Comparison of ENCODE assay signal across 13 mouse cellular contexts in the genomic region with DNA sequence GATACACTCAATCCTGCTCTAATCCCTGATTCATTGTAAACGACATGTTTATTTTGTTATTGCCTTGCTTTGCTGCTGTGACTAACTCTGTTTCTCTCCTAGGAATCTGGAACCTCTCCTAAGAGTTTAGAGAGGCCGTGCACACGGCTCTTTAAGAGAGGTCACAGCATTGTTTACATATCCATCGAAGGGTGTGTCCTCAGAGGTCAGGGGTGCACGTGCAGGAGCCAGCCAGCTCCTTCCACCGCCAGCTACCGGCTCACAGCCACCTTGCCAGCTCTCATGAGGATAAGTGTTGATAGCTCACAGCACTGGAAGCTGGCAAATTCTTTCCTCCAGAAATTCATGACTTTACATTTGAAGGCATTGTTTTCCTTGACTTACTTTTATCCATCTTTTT. TPM values are rescaled to one million over a fixed set of nuclear protein-coding genes. Genes with fewer than 3 reads are reported as not detected.
DNase-seq lines count a peak whose midpoint lies in the region; ATAC-seq and TF ChIP-seq lines count a peak whose summit lies in the region.
"Had no signal": no experiment of that assay in that cellular context is flagged by ENCODE, and none has a peak within 500 bp of the region (broad histone marks: within the 10 kb centered on the region; RNA-seq: fewer than 3 reads in every experiment).

No protein-coding gene starts in this region.

- H3K4me2 ChIP-seq in heart, embryonic 11.5 days: no peak overlapping the region
- H3K4me2 ChIP-seq in heart, embryonic 12.5 days: no peak overlapping the region
- no peak overlapping the region for H3K4me2 ChIP-seq in lung, embryonic 16.5 days (ENCODE audit: low read depth, low read length)
- H3K4me2 ChIP-seq: heart, embryonic 13.5 days; lung, embryonic 15.5 days had no signal

- DNase-seq in 3134 (ENCODE audit: extremely low read depth, insufficient read length, low spot score) (peak; percentile 8), ZHBTc4 (ENCODE audit: low read depth, low spot score) (peak; percentile 89)
- no peak for DNase-seq in left cerebral cortex, adult 11 months (ENCODE audit: low spot score)
- DNase-seq in gastrocnemius, adult 2 months: no peak
- DNase-seq: cerebellum, adult 9-11 months; thymus, postnatal 36 days had no signal

- peaks cover 3% of the 10 kb centered on the region for H3K36me3 ChIP-seq in heart, embryonic 11.5 days (ENCODE audit: control insufficient read depth, insufficient read depth, low read length)
- peaks cover 16% of the 10 kb centered on the region for H3K36me3 ChIP-seq in heart, embryonic 12.5 days
- peaks cover 8% of the 10 kb centered on the region for H3K36me3 ChIP-seq in lung, embryonic 16.5 days (ENCODE audit: control insufficient read depth, insufficient read depth, low read length)

- no peak overlapping the region for H3K27ac ChIP-seq in heart, embryonic 11.5 days (ENCODE audit: low read depth, low read length)
- no peak overlapping the region for H3K27ac ChIP-seq in heart, embryonic 12.5 days (ENCODE audit: poor library complexity, severe bottlenecking)
- H3K27ac ChIP-seq in lung, embryonic 16.5 days (ENCODE audit: low read length): no peak overlapping the region
- H3K27ac ChIP-seq in gastrocnemius, adult 2 months: no peak overlapping the region
- H3K27ac ChIP-seq: heart, embryonic 13.5 days; layer of hippocampus, adult 2 months; lung, embryonic 15.5 days had no signal

- ATAC-seq in heart, embryonic 11.5 days (replicated peaks; ENCODE audit: insufficient number of reproducible peaks, low FRiP score, low TSS enrichment): peak; percentile 63; the same call in 1 of the 2 replicates
- no peak for ATAC-seq in heart, embryonic 12.5 days (ENCODE audit: insufficient number of reproducible peaks, low FRiP score)
- peak; percentile 51; the same call in 1 of the 2 replicates for ATAC-seq in lung, embryonic 16.5 days (ENCODE audit: low read depth)
- ATAC-seq in erythroblast, adult 5-6 weeks (replicated peaks; ENCODE audit: low FRiP score, poor library complexity, severe bottlenecking): no peak

- intact Hi-C loops in gastrocnemius, adult 2 months (cut with DNase I): no loop called here

- H3K27me3 ChIP-seq in heart, embryonic 11.5 days (ENCODE audit: control insufficient read depth, insufficient read depth, low read length): no peaks in the 10 kb centered on the region
- no peaks in the 10 kb centered on the region for H3K27me3 ChIP-seq in heart, embryonic 12.5 days (replicated peaks)
- no peaks in the 10 kb centered on the region for H3K27me3 ChIP-seq in lung, embryonic 16.5 days (ENCODE audit: control insufficient read depth, insufficient read depth, low read depth, low read length)
- H3K27me3 ChIP-seq: heart, embryonic 13.5 days; lung, embryonic 15.5 days had no signal

- H3K9me3 ChIP-seq in heart, embryonic 11.5 days (replicated peaks; ENCODE audit: control insufficient read depth, low read length): no peaks in the 10 kb centered on the region
- H3K9me3 ChIP-seq in heart, embryonic 12.5 days (replicated peaks): no peaks in the 10 kb centered on the region
- no peaks in the 10 kb centered on the region for H3K9me3 ChIP-seq in lung, embryonic 16.5 days (ENCODE audit: control insufficient read depth, low read length)
- H3K9me3 ChIP-seq: heart, embryonic 13.5 days; lung, embryonic 15.5 days had no signal

- H3K4me1 ChIP-seq in heart, embryonic 11.5 days (ENCODE audit: control insufficient read depth, insufficient read depth, low read length): no peaks in the 10 kb centered on the region; the same call in 1 of the 2 replicates
- H3K4me1 ChIP-seq in heart, embryonic 12.5 days (replicated peaks): peaks cover 9% of the 10 kb centered on the region; the same call in 1 of the 2 replicates
- H3K4me1 ChIP-seq in lung, embryonic 16.5 days (replicated peaks; ENCODE audit: control insufficient read depth, insufficient read depth, low read length): peaks cover 7% of the 10 kb centered on the region; the same call in 1 of the 2 replicates
- H3K4me1 ChIP-seq: lung, embryonic 15.5 days had no signal

- H3K9ac ChIP-seq in heart, embryonic 11.5 days (ENCODE audit: low read depth, low read length): no peak overlapping the region
- H3K9ac ChIP-seq in heart, embryonic 12.5 days: no peak overlapping the region
- no peak overlapping the region for H3K9ac ChIP-seq in lung, embryonic 16.5 days (ENCODE audit: low read length)
- H3K9ac ChIP-seq: heart, embryonic 13.5 days; lung, embryonic 15.5 days had no signal

- WGBS in heart, embryonic 11.5 days (ENCODE audit: insufficient replicate concordance): 20% methylated on average over 7 of the region's 7 CpGs
- 21% methylated on average over 7 of the region's 7 CpGs for WGBS in heart, embryonic 12.5 days
- WGBS in lung, embryonic 16.5 days: 15% methylated on average over 7 of the region's 7 CpGs

- no peak overlapping the region for H3K4me3 ChIP-seq in heart, embryonic 11.5 days (ENCODE audit: low read depth, low read length)
- no peak overlapping the region for H3K4me3 ChIP-seq in heart, embryonic 12.5 days
- H3K4me3 ChIP-seq in lung, embryonic 16.5 days (ENCODE audit: low read length): no peak overlapping the region
- H3K4me3 ChIP-seq in gastrocnemius, adult 2 months: no peak overlapping the region
- H3K4me3 ChIP-seq: heart, embryonic 13.5 days; layer of hippocampus, adult 2 months; lung, embryonic 15.5 days had no signal

- TF ChIP-seq CTCF in gastrocnemius, adult 2 months (IDR thresholded peaks at IDR 0.05): no peak

RNA-seq across cellular contexts. Expression of gene Fnbp1l, which starts 54.2 kb away (rescaled TPM):
- 26.6 and 35.1 TPM in 2 replicates for polyA plus RNA-seq in heart, embryonic 11.5 days (2014; fragmentation: Nextera tagmentation; extraction: Ambion mirVana)
- 33.8 and 34.3 TPM in 2 replicates for polyA plus RNA-seq in heart, embryonic 12.5 days (2016; fragmentation: Nextera tagmentation; extraction: Ambion mirVana)
- 41.2 and 46.4 TPM in 2 replicates for polyA plus RNA-seq in lung, embryonic 16.5 days (2015; fragmentation: Nextera tagmentation; extraction: Ambion mirVana)
- total RNA-seq in gastrocnemius, adult 2 months (2021): 1 to 10 TPM; 3.6 to 6.9 TPM
- total RNA-seq in erythroblast, adult 5-6 weeks (2015; ENCODE audit: low replicate concordance): 2.5 and 25.7 TPM in 2 replicates
- 3.2 and 8.0 TPM in 2 replicates for total RNA-seq in erythroblast, adult 5-6 weeks (2017; ENCODE audit: low replicate concordance)

Comparison
In these comparisons a context has a peak if more than half of its experiments do, and no peak if none do; other contexts are left out.
1. ATAC-seq: peak in heart, embryonic 11.5 days (single experiment) and lung, embryonic 16.5 days (single experiment); none in heart, embryonic 12.5 days (single experiment) and erythroblast, adult 5-6 weeks (single experiment).
2. DNase-seq: peak in 3134 (single experiment) and ZHBTc4 (single experiment); none in left cerebral cortex, adult 11 months (single experiment) and gastrocnemius, adult 2 months (single experiment).